Mouse (Mus musculus): Measurements from ENCODE around the gene Rps23.

- TF ChIP-seq CTCF (IDR thresholded peaks at IDR 0.05; ENCODE audit: borderline replicate concordance, control insufficient read depth, extremely low read depth, insufficient read depth, low read length, poor library complexity) (no peak), POLR2A (IDR thresholded peaks at IDR 0.05; ENCODE audit: control insufficient read depth, extremely low read depth, insufficient read depth, low read length, poor library complexity) (no peak)
Measured at GRCm38 (mm10) chr13:90926125-90926765, 3.5 kb downstream of the Rps23 start.

Measured in thymus, adult 2 months (tissue).